Comparison of ENCODE assay signal across 8 mouse cellular contexts in the genomic region with DNA sequence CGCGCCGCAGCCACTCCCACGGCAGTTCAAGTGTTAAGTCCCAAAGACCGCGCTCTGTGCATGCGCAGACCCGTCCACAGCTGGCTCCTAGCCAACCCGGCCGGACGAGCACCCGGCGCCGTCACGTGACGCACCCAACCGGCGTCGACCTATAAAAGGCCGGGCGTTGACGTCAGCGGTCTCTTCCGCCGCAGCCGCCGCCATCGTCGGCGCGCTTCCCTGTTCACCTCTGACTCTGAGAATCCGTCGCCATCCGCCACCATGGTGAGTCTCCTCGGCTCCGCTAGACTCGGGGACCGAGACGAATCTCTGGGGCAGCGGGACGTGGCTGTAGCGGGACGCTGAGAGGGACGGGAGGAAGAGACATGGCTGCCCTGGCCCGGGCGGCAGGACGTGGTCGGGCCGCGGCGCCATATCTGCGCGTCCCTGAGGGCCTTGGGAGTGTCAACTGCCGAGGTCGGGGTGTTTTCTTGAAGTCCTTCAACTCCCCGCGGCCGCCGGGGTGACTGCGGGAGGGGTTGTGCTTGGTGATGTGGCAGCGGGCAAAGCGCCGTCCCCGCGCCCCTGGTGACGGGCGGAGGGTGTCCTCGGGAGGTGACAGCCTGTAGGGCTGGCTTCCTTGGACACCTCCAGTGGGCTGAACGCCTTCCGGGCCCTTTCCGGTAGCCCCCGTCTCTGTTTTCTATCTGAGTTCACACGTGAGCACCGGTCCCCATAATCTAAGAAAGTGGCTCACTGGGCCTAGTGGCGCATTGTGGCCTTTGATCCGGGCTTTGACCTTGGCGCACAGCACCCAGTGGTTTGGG. TPM values are rescaled to one million over a fixed set of nuclear protein-coding genes. Genes with fewer than 3 reads are reported as not detected.
DNase-seq lines count a peak whose midpoint lies in the region; ATAC-seq and TF ChIP-seq lines count a peak whose summit lies in the region.

A gene (plus strand): TSS at position 166 of the 806 bp plus-strand sequence.

- H3K4me3 ChIP-seq in ES-E14 (ENCODE audit: insufficient read depth in 1 of 2, low read depth in 1 of 2, low read length in 2 of 2, poor library complexity in 1 of 2, severe bottlenecking in 1 of 2) = peak within 1 kb of the TSS; percentile 93 to 97
- peak within 1 kb of the TSS; percentile 79 for H3K4me3 ChIP-seq in forebrain, embryonic 15.5 days
- H3K4me3 ChIP-seq in liver, postnatal 0 days (ENCODE audit: low read depth, low read length) = peak within 1 kb of the TSS; percentile 82
- H3K4me3 ChIP-seq in neural tube, embryonic 13.5 days = peak within 1 kb of the TSS; percentile 91

- intact Hi-C loops in heart, postnatal 14 days (cut with DNase I) = loop anchor here (5.0 kb wide), 1 partner anchor 179 kb away; no protein-coding TSS in a partner anchor

- H3K4me2 ChIP-seq in forebrain, embryonic 15.5 days (replicated peaks) = peak within 1 kb of the TSS; percentile 74
- peak within 1 kb of the TSS; percentile 84 for H3K4me2 ChIP-seq in liver, postnatal 0 days (ENCODE audit: low read depth, low read length)
- peak within 1 kb of the TSS; percentile 98 for H3K4me2 ChIP-seq in neural tube, embryonic 13.5 days

- 0 out of 2 replicates have a peak, but pooled peaks have one; percentile 21 for TF ChIP-seq CTCF in liver, postnatal 0 days (IDR thresholded peaks at IDR 0.05; ENCODE audit: low read depth)

- peaks cover 0 to 11% of the 10 kb centered on the region in 2 experiments; a peak in 2 of 4 replicates for H3K4me1 ChIP-seq in ES-E14 (ENCODE audit: control insufficient read depth in 2 of 2, insufficient read depth in 2 of 2, low read length in 2 of 2, poor library complexity in 1 of 2)
- peaks cover 61% of the 10 kb centered on the region for H3K4me1 ChIP-seq in forebrain, embryonic 15.5 days
- peaks cover 31% of the 10 kb centered on the region for H3K4me1 ChIP-seq in liver, postnatal 0 days (ENCODE audit: insufficient read depth)
- H3K4me1 ChIP-seq in neural tube, embryonic 13.5 days (replicated peaks) = peaks cover 78% of the 10 kb centered on the region

- H3K27ac ChIP-seq in ES-E14 (ENCODE audit: insufficient read depth, low read depth, low read length, poor library complexity, severe bottlenecking) = peak within 1 kb of the TSS; percentile 69
- H3K27ac ChIP-seq in forebrain, embryonic 15.5 days (replicated peaks) = peak within 1 kb of the TSS; percentile 92
- H3K27ac ChIP-seq in liver, postnatal 0 days (ENCODE audit: low read depth) = peak within 1 kb of the TSS; percentile 93
- H3K27ac ChIP-seq in neural tube, embryonic 13.5 days (replicated peaks) = peak within 1 kb of the TSS; percentile 97

- TF ChIP-seq EP300 in liver, postnatal 0 days (IDR thresholded peaks at IDR 0.05; ENCODE audit: low read depth) = 0 out of 2 replicates have a peak, but pooled peaks have one; percentile 67

- peak; percentile 74 for ATAC-seq in forebrain, embryonic 15.5 days (replicated peaks)
- ATAC-seq in liver, postnatal 0 days = peak; percentile 65
- peak; percentile 70 for ATAC-seq in neural tube, embryonic 13.5 days (ENCODE audit: low read depth)

- peaks cover 50% of the 10 kb centered on the region for H3K36me3 ChIP-seq in ES-E14 (ENCODE audit: control insufficient read depth, insufficient read depth, low read length, poor library complexity, severe bottlenecking)
- peaks cover 42% of the 10 kb centered on the region for H3K36me3 ChIP-seq in forebrain, embryonic 15.5 days
- H3K36me3 ChIP-seq in liver, postnatal 0 days (replicated peaks; ENCODE audit: insufficient read depth, low read length) = peaks cover 41% of the 10 kb centered on the region
- H3K36me3 ChIP-seq in neural tube, embryonic 13.5 days = peaks cover 45% of the 10 kb centered on the region

- in situ Hi-C loops in ES-E14 (cut with MboI; ENCODE audit: low sequenced_read_pairs in 2 of 2, unreplicated experiment in 2 of 2) = no loop called here

- H3K27me3 ChIP-seq in forebrain, embryonic 15.5 days = no peaks in the 10 kb centered on the region
- no peaks in the 10 kb centered on the region for H3K27me3 ChIP-seq in liver, postnatal 0 days (ENCODE audit: insufficient read depth, low read length)
- no peaks in the 10 kb centered on the region for H3K27me3 ChIP-seq in neural tube, embryonic 13.5 days

- WGBS in forebrain, embryonic 15.5 days = under 1% methylated on average over 77 of the region's 77 CpGs
- under 1% methylated on average over 77 of the region's 77 CpGs for WGBS in liver, postnatal 0 days (ENCODE audit: insufficient replicate concordance)
- under 1% methylated on average over 77 of the region's 77 CpGs for WGBS in neural tube, embryonic 13.5 days

- H3K9ac ChIP-seq in ES-E14 (ENCODE audit: insufficient read depth, low read depth, low read length, poor library complexity, severe bottlenecking) = peak within 1 kb of the TSS; percentile 99
- peak within 1 kb of the TSS; percentile 83 for H3K9ac ChIP-seq in forebrain, embryonic 15.5 days (replicated peaks)
- H3K9ac ChIP-seq in liver, postnatal 0 days (replicated peaks) = peak within 1 kb of the TSS; percentile 98
- H3K9ac ChIP-seq in neural tube, embryonic 13.5 days = peak within 1 kb of the TSS; percentile 97

- H3K9me3 ChIP-seq in ES-E14 (ENCODE audit: control insufficient read depth, insufficient read depth, low read depth, low read length) = no peaks in the 10 kb centered on the region
- H3K9me3 ChIP-seq in forebrain, embryonic 15.5 days = no peaks in the 10 kb centered on the region
- no peaks in the 10 kb centered on the region for H3K9me3 ChIP-seq in liver, postnatal 0 days (ENCODE audit: low read length)
- H3K9me3 ChIP-seq in neural tube, embryonic 13.5 days = no peaks in the 10 kb centered on the region

- DNase-seq in ES-E14 (ENCODE audit: low read depth, low spot score) = peak; percentile 94
- DNase-seq in cerebellum, adult 11 months = peak; percentile 100
- peak; percentile 100 for DNase-seq in heart, postnatal 14 days
- peak; percentile 99 for DNase-seq in layer of hippocampus, adult 11-12 months (ENCODE audit: low spot score)
- peak; percentile 99 for DNase-seq in liver, postnatal 0 days
- peak; percentile 85 for DNase-seq in telencephalon, adult 2 months (ENCODE audit: low read depth, low spot score)

TF ChIP-seq in ES-E14, 5 proteins besides CTCF, POLR2A, EP300 and RAD21:
- peak; percentile 64; the same call in 1 of the 2 replicates for TF ChIP-seq HCFC1 (IDR thresholded peaks at IDR 0.05; ENCODE audit: borderline replicate concordance, insufficient read depth, low read length)
- TF ChIP-seq ZNF384 (IDR thresholded peaks at IDR 0.05; ENCODE audit: low read depth, low read length) = no peak
- TF ChIP-seq ZC3H11A (IDR thresholded peaks at IDR 0.05; ENCODE audit: borderline replicate concordance, low read depth, low read length) = no peak
- TF ChIP-seq MAFK (IDR thresholded peaks at IDR 0.05; ENCODE audit: insufficient read depth, low read depth, low read length) = no peak
- no peak for TF ChIP-seq CHD2 (IDR thresholded peaks at IDR 0.05; ENCODE audit: low read depth, low read length)

RNA-seq across cellular contexts. Expression of the gene that starts here (rescaled TPM):
- 2,093 and 2,486 TPM in 2 replicates for total RNA-seq in ES-E14 (2012; rRNA removed)
- 633 and 637 TPM in 2 replicates for polyA plus RNA-seq in forebrain, embryonic 15.5 days (2015; fragmentation: Nextera tagmentation; extraction: Ambion mirVana)
- total RNA-seq in heart, postnatal 14 days (2021) = 1,000 to 10,000 TPM; 1,113 to 1,165 TPM
- 310 and 313 TPM in 2 replicates for polyA plus RNA-seq in liver, postnatal 0 days (2015; fragmentation: Nextera tagmentation; extraction: Ambion mirVana)
- 532 and 537 TPM in 2 replicates for polyA plus RNA-seq in neural tube, embryonic 13.5 days (2015; fragmentation: Nextera tagmentation; extraction: Ambion mirVana)

Comparison
In these comparisons a context has a peak if more than half of its experiments do, and no peak if none do; other contexts are left out.
1. Peak in every context shown above with its lines: DNase-seq, ATAC-seq, H3K4me3 ChIP-seq and H3K27ac ChIP-seq.